Mouse (Mus musculus) layer of hippocampus, adult 2 months (tissue): ENCODE measurements around the gene Gm9376. TPM values are rescaled to one million over a fixed set of nuclear protein-coding genes. Genes with fewer than 3 reads are reported as not detected.

Experiments
- DNase-seq, 2 experiments: peaks; one replicate each; pipeline ENCODE4 v3.0.0; 2022; ENCODE audit warnings: low spot score in 2 of 2
- H3K27ac ChIP-seq: fragments of 200-600 bp; 2 replicates; pipeline ENCODE4 v1.8.1; 2022
- H3K4me3 ChIP-seq: fragments of 200-600 bp; 2 replicates; pipeline ENCODE4 v1.8.1; 2022; ENCODE audit warnings: mild to moderate bottlenecking
- CTCF ChIP-seq: fragments of 200-600 bp; conservative IDR thresholded peaks from 2 replicates; pipeline ENCODE4 v1.8.1; 2022; ENCODE audit warnings: antibody characterized with exemption, mild to moderate bottlenecking, moderate library complexity
- microRNA-seq, 2 experiments: library from miRNA; unstranded; fragments of <30 nt; microRNA quantifications; one replicate each; pipeline ENCODE4 v1.2.0; 2021
- total RNA-seq, 2 experiments: library from RNA; stranded (reverse); gene quantifications; 2 replicates each; pipeline ENCODE4 v1.2.3; 2021

The Gm9376 gene
- total RNA-seq, 2 experiments from 2014 or later = not detected

GRCm38 (mm10) chr14:118305951-118306350 is 39.2 kb downstream of the Gm9376 start:
- Histone ChIP-seq H3K27ac (no peak overlapping the region), H3K4me3 (no peak overlapping the region)
- no peak for DNase-seq
- no peak for TF ChIP-seq CTCF

GRCm38 (mm10) chr14:118307060-118307459 is 40.3 kb downstream of the Gm9376 start:
- TF ChIP-seq CTCF = no peak
- no peak for DNase-seq
- H3K4me3 ChIP-seq = no peak overlapping the region
- H3K27ac ChIP-seq = no peak overlapping the region

- no peak for DNase-seq
- Histone ChIP-seq H3K4me3 (no peak overlapping the region), H3K27ac (no peak overlapping the region)
- TF ChIP-seq CTCF = no peak
These were observed 44.9 kb downstream of the Gm9376 start for GRCm38 (mm10) chr14:118311703-118312102.

- peak; percentile 51 for TF ChIP-seq CTCF
- H3K27ac ChIP-seq = no peak overlapping the region
- H3K4me3 ChIP-seq = no peak overlapping the region
- DNase-seq = no peak
These were observed 45.9 kb downstream of the Gm9376 start for GRCm38 (mm10) chr14:118312664-118313063.

- no peak for DNase-seq
- no peak for TF ChIP-seq CTCF
- H3K4me3 ChIP-seq = no peak overlapping the region
- H3K27ac ChIP-seq = no peak overlapping the region
These were observed 47.2 kb downstream of the Gm9376 start for GRCm38 (mm10) chr14:118313931-118314330.

- Histone ChIP-seq H3K4me3 (no peak overlapping the region), H3K27ac (no peak overlapping the region)
- DNase-seq = peak; percentile 16 to 38
- no peak for TF ChIP-seq CTCF
These were observed 50.5 kb downstream of the Gm9376 start for GRCm38 (mm10) chr14:118317260-118317659.

Small RNA genes within 50 kb of the gene (microRNA-seq; reads per million reads assigned to microRNA genes)
- 0 to 0.32 reads per million in 2 experiments for gene Mir6241

Other genes starting within 250 kb of the Gm9376 start
- under 1 TPM; 0.27 to 0.51 TPM for gene Dct, start 214.7 kb upstream of the Gm9376 start, total RNA-seq
- 10 to 100 TPM in 1 of 2 experiments, 1 to 10 TPM in 1; 8.3 to 15.1 TPM for gene Tgds, start 134.2 kb upstream of the Gm9376 start, total RNA-seq
- gene Gpr180, start 129.8 kb upstream of the Gm9376 start, total RNA-seq = 10 to 100 TPM; 23.7 to 25.1 TPM
- 1 to 10 TPM; 7.6 to 9.7 TPM for gene Sox21, start 29.9 kb upstream of the Gm9376 start, total RNA-seq